Mouse (Mus musculus) bone marrow macrophage, adult 2 months (primary cell): ENCODE measurements around the gene Usp29. TPM values are rescaled to one million over a fixed set of nuclear protein-coding genes. Genes with fewer than 3 reads are reported as not detected.

ENCODE experiments used
- H3K27ac ChIP-seq: 2 replicates; pipeline ENCODE4 v1.5.1; 2012; ENCODE audit warnings: low read depth, low read length; ENCODE audit not compliant: insufficient read depth
- H3K4me1 ChIP-seq: 2 replicates; pipeline ENCODE4 v1.6.1; 2012; ENCODE audit warnings: low read length; ENCODE audit not compliant: control insufficient read depth, insufficient read depth
- H3K4me3 ChIP-seq: 2 replicates; pipeline ENCODE4 v1.5.1; 2012; ENCODE audit warnings: mild to moderate bottlenecking, low read length, moderate library complexity; ENCODE audit not compliant: insufficient read depth
- CTCF ChIP-seq: IDR thresholded peaks from 2 replicates; pipeline ENCODE4 v1.5.1; 2012; ENCODE audit warnings: low read depth, mild to moderate bottlenecking, low read length, moderate library complexity
- POLR2A ChIP-seq: IDR thresholded peaks from 2 replicates; pipeline ENCODE4 v1.6.1; 2012; ENCODE audit warnings: mild to moderate bottlenecking, low read depth, low read length, borderline replicate concordance
- polyA plus RNA-seq: library from polyadenylated mRNA; stranded (reverse); fragments of >200 nt; gene quantifications from 2 replicates; pipeline ENCODE4 v1.2.4, GENCODE M21; 2012; ENCODE audit not compliant: missing spikeins, insufficient read depth, insufficient read length

Gene Usp29
- polyA plus RNA-seq, 1 experiment, result not detected

- TF ChIP-seq POLR2A (no peak), CTCF (no peak)
- Histone ChIP-seq H3K27ac (no peak overlapping the region), H3K4me3 (no peak overlapping the region), H3K4me1 (no peaks in the 10 kb centered on the region)
Measured at GRCm38 (mm10) chr7:6837297-6837925, 107.0 kb downstream of the Usp29 start.

GRCm38 (mm10) chr7:6837926-6838554, 107.7 kb downstream of the Usp29 start:
- Histone ChIP-seq H3K27ac (no peak overlapping the region), H3K4me3 (no peak overlapping the region), H3K4me1 (no peaks in the 10 kb centered on the region)
- no peak for TF ChIP-seq CTCF
- TF ChIP-seq POLR2A, result no peak

- TF ChIP-seq CTCF, result no peak
- TF ChIP-seq POLR2A, result no peak
- H3K4me3 ChIP-seq, result no peak overlapping the region
- no peaks in the 10 kb centered on the region for H3K4me1 ChIP-seq
- H3K27ac ChIP-seq, result no peak overlapping the region
Measured at GRCm38 (mm10) chr7:6840860-6841259, 110.5 kb downstream of the Usp29 start.

GRCm38 (mm10) chr7:6849495-6849894, 119.1 kb downstream of the Usp29 start:
- TF ChIP-seq CTCF, result no peak
- TF ChIP-seq POLR2A, result no peak
- no peak overlapping the region for H3K4me3 ChIP-seq
- no peaks in the 10 kb centered on the region for H3K4me1 ChIP-seq
- no peak overlapping the region for H3K27ac ChIP-seq

GRCm38 (mm10) chr7:6850321-6850720, 119.9 kb downstream of the Usp29 start:
- Histone ChIP-seq H3K27ac (no peak overlapping the region), H3K4me1 (no peaks in the 10 kb centered on the region), H3K4me3 (no peak overlapping the region)
- TF ChIP-seq CTCF (no peak), POLR2A (no peak)

GRCm38 (mm10) chr7:6851256-6851655, 120.9 kb downstream of the Usp29 start:
- no peak overlapping the region for H3K4me3 ChIP-seq
- H3K4me1 ChIP-seq, result no peaks in the 10 kb centered on the region
- H3K27ac ChIP-seq, result no peak overlapping the region
- no peak for TF ChIP-seq CTCF

GRCm38 (mm10) chr7:6851717-6852503, 121.5 kb downstream of the Usp29 start:
- H3K4me1 ChIP-seq, result no peaks in the 10 kb centered on the region
- no peak for TF ChIP-seq CTCF
- no peak for TF ChIP-seq POLR2A

GRCm38 (mm10) chr7:6855613-6856405, 125.4 kb downstream of the Usp29 start:
- no peak for TF ChIP-seq CTCF
- TF ChIP-seq POLR2A, result no peak
- Histone ChIP-seq H3K27ac (no peak overlapping the region), H3K4me1 (no peaks in the 10 kb centered on the region), H3K4me3 (no peak overlapping the region)

More at GRCm38 (mm10) chr7:6851717-6852503, 121.5 kb downstream of the Usp29 start:
- H3K4me3 ChIP-seq, result no peak overlapping the region
- no peak overlapping the region for H3K27ac ChIP-seq

GRCm38 (mm10) chr7:6858694-6859270, 128.4 kb downstream of the Usp29 start:
- TF ChIP-seq CTCF (no peak), POLR2A (no peak)
- no peak overlapping the region for H3K27ac ChIP-seq
- H3K4me1 ChIP-seq, result no peaks in the 10 kb centered on the region
- no peak overlapping the region for H3K4me3 ChIP-seq
